Mouse (Mus musculus) G1E (cell line): ENCODE results near the gene Ubash3b.

Source experiments
- CTCF ChIP-seq: IDR thresholded peaks from 2 replicates; pipeline ENCODE4 v1.5.1; 2012; ENCODE audit warnings: low read depth, low read length, inconsistent platforms, mixed read lengths
- TAL1 ChIP-seq: conservative IDR thresholded peaks from 2 replicates; pipeline ENCODE4 v1.6.1; 2012; ENCODE audit warnings: low read depth, low read length, inconsistent platforms, mixed read lengths

- TF ChIP-seq CTCF, result peak; percentile 98
- no peak for TF ChIP-seq TAL1
Observed at GRCm38 (mm10) chr9:41190745-41191482, 29.4 kb upstream of the Ubash3b start.
